Mouse (Mus musculus) lung, postnatal 10 days (tissue): ENCODE measurements around the gene Lrp2bp.
A peak's percentile ranks its signal among the peaks of the same experiment; 100 is the strongest.

ENCODE experiments used
- DNase-seq: peaks from one replicate; pipeline ENCODE4 v3.0.0; 2021

Lrp2bp gene

DNA sequence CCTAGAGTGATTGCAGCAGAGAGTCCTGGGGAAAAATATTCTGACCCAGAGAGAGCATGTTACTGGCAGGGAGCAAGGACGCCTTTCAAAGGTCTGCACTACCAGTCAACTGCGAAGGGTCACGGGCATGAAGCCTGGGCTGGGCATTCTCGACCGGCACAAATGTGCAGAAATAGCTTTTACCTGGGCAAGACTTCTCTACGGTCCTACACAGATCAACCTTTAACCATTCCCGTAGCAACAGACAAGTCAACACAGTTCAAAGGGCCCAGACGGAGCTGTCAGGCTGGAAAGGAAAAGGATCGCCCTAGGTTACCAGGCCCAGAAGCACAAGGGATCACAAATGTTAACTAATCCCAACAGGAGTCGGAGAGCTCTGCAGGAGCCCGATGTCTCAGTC is 37.1 kb downstream of the Lrp2bp start:
- DNase-seq = no peak

DNA sequence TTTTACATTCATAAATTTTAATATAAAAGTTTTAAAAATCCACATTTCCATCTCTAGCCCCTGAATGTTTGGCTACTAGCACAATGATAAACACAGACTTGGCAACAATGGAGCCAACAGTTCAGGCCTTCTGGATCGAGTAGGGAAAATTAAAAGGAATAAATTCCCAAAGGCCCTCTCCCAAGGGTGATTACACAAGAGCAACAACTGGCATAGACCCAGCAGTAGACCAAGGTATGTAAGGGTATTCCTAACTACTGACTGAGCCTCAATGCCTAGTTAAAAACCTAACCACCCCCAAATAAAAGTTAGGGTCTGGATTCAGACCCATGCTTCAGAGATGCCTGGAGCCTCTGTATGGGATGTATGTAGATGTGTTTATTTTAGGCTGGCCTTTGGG is 40.6 kb downstream of the Lrp2bp start:
- DNase-seq = no peak

DNA sequence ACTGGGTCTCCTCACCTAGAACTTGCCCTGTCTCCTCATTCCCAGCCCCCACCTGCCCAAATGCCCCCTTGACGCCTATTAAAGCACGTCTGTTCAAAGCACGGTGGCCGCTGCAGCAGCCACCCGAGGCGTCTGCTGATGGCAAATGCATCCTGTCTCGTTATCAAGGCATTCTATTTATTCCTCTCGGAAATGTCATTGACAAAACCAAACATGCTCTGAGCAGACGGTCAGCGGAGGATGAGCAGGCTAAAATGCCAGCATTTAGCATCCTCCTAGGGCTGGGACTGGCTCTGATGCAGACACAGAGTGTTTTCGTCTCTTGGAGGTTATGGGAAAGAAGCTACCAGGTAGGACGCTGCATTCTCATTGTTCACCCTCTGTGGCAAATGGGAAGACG is 41.2 kb downstream of the Lrp2bp start:
- DNase-seq = no peak

DNA sequence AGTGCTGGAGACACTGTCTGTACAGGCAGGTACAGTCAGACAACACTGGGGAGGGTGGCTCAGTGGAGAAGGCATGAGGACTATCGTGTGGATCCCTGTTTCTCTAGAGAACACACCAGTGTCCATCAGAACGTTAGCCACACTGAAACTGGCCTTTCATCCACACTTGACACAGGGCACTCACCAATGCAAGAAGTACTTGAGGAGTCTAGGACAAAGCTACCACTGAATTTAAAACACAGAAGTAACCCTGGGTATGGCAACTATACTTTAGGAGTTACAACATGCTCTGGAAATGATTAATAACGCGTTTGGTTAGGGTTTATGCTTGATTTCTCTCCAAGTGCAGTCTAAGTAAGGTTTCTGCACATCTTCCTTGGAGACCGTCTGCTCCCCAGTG is 73.7 kb downstream of the Lrp2bp start:
- no peak for DNase-seq

DNA sequence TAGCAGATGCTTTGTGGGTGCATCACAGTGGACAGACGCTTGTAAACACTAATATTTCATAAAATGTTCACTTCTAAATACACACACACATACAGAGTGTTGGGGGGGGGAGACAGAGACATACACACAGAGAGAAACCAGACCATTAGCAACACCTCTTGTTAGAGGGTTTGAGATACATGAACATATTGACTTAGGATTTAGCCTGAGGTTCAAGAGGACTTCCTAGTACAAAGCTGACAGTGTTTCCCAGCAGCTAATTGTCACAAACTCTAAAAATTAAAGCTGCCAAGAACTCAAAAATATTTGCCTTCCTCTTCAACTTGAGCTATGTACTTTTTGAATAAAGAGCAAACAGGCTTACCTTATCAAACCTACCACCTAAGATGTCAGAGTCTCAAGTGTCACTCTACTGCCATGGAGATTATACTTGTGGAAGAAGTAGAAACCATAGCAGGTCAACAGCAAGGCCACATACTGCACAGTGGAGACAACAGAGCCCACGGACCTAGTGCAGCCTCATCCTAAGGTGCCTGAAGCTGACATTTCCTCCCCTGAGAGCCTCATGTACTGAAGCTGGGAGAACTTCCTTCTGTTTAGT is 74.5 kb downstream of the Lrp2bp start:
- DNase-seq = peak; percentile 17

DNA sequence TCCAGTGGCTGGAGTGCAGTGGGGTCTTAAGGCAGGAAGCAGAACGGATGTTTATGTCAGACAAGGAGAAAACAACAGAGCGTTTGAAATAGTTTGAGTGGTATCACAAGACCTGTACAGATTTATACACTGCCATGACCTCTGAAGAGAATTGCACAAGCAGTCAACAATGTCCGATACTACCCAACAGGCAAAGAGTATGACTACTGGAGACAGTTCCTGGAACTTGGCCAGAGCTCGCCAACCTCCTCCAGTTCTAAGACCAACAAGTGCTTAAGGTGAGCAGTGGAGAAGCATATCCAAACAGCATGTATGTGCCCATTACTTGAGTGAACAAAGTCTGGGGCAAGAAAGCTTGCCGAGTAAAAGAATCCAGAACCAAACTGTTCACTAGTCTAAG is 76.1 kb downstream of the Lrp2bp start:
- DNase-seq = peak; percentile 62

DNA sequence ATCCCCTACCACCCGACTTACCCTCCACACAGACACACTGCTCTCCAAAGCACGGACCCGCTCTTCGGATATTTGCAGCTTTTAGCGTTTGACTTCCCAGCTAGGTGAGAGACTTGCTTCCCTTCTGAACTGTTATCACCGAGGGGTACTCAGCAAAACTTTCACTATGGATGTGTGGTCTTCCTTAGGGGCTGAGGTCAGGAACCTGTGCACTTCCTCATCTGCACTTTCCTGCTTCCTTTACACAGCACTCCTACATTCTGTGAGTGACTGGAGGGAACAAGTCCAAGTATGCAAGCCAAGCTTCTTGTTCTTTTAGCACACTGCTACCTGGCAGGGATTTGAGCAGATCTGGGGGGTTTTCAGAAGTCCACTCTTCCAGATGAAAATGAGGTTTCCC is 79.8 kb downstream of the Lrp2bp start:
- DNase-seq = no peak
